In genomic region chr13:76017974-76018843, GRCm38 (mm10) we compare ENCODE assay signal across 8 mouse cellular contexts. TPM values are rescaled to one million over a fixed set of nuclear protein-coding genes. Genes with fewer than 3 reads are reported as not detected.
DNase-seq lines count a peak whose midpoint lies in the region; ATAC-seq and TF ChIP-seq lines count a peak whose summit lies in the region.

Gene Rfesd, minus strand, starts transcription at chr13:76018719.

- H3K9me3 ChIP-seq in ES-Bruce4 (replicated peaks; ENCODE audit: control insufficient read depth, insufficient read depth, low read length, poor library complexity, severe bottlenecking), result no peaks in the 10 kb centered on the region
- no peaks in the 10 kb centered on the region for H3K9me3 ChIP-seq in forebrain, embryonic 14.5 days (replicated peaks; ENCODE audit: control insufficient read depth, low read length)
- no peaks in the 10 kb centered on the region for H3K9me3 ChIP-seq in neural tube, embryonic 15.5 days (replicated peaks)

- no peak for TF ChIP-seq EP300 in ES-Bruce4 (IDR thresholded peaks at IDR 0.05; ENCODE audit: insufficient read depth, low read depth, low read length)

- H3K27ac ChIP-seq in ES-Bruce4 (ENCODE audit: insufficient read depth, low read length), result 0 out of 2 replicates have a peak within 1 kb of the TSS, but pooled peaks have one; percentile 10
- peak within 1 kb of the TSS; percentile 89 for H3K27ac ChIP-seq in forebrain, embryonic 14.5 days (ENCODE audit: low read depth, low read length)
- H3K27ac ChIP-seq in neural tube, embryonic 15.5 days (replicated peaks), result peak within 1 kb of the TSS; percentile 97

- TF ChIP-seq CTCF in ES-Bruce4 (IDR thresholded peaks at IDR 0.05; ENCODE audit: low read depth, low read length), result no peak

- peak; percentile 56 for TF ChIP-seq POLR2A in ES-Bruce4 (IDR thresholded peaks at IDR 0.05; ENCODE audit: insufficient read depth, low read length)

- H3K4me3 ChIP-seq in ES-Bruce4 (ENCODE audit: low read depth, low read length), result peak within 1 kb of the TSS; percentile 76
- peak within 1 kb of the TSS; percentile 59 for H3K4me3 ChIP-seq in forebrain, embryonic 14.5 days (ENCODE audit: low read depth, low read length)
- H3K4me3 ChIP-seq in neural tube, embryonic 15.5 days (replicated peaks), result peak within 1 kb of the TSS; percentile 74

- no peaks in the 10 kb centered on the region for H3K36me3 ChIP-seq in ES-Bruce4 (ENCODE audit: control insufficient read depth, insufficient read depth, low read length, poor library complexity, severe bottlenecking)
- H3K36me3 ChIP-seq in forebrain, embryonic 14.5 days (ENCODE audit: control insufficient read depth, insufficient read depth, low read length), result no peaks in the 10 kb centered on the region
- no peaks in the 10 kb centered on the region for H3K36me3 ChIP-seq in neural tube, embryonic 15.5 days

- no peaks in the 10 kb centered on the region for H3K4me1 ChIP-seq in ES-Bruce4 (ENCODE audit: control insufficient read depth, insufficient read depth, low read length)
- peaks cover 6% of the 10 kb centered on the region; the same call in 1 of the 2 replicates for H3K4me1 ChIP-seq in forebrain, embryonic 14.5 days (ENCODE audit: control insufficient read depth, insufficient read depth, low read length)
- peaks cover 13% of the 10 kb centered on the region for H3K4me1 ChIP-seq in neural tube, embryonic 15.5 days

- H3K27me3 ChIP-seq in ES-Bruce4 (ENCODE audit: control insufficient read depth, insufficient read depth, low read length, poor library complexity, severe bottlenecking), result peaks cover under 1% of the 10 kb centered on the region; the same call in 1 of the 2 replicates
- no peaks in the 10 kb centered on the region for H3K27me3 ChIP-seq in forebrain, embryonic 14.5 days (replicated peaks; ENCODE audit: control insufficient read depth, insufficient read depth, low read length)
- 0 out of 2 replicates have a peak, but pooled peaks cover 4% of the 10 kb centered on the region for H3K27me3 ChIP-seq in neural tube, embryonic 15.5 days (replicated peaks)

- H3K9ac ChIP-seq in ES-Bruce4 (ENCODE audit: low read depth, poor library complexity, severe bottlenecking), result peak within 1 kb of the TSS; percentile 70
- peak within 1 kb of the TSS; percentile 94 for H3K9ac ChIP-seq in forebrain, embryonic 14.5 days (ENCODE audit: low read length)
- peak within 1 kb of the TSS; percentile 85 for H3K9ac ChIP-seq in neural tube, embryonic 15.5 days (replicated peaks)

- H3K4me2 ChIP-seq in forebrain, embryonic 14.5 days (ENCODE audit: low read length), result peak within 1 kb of the TSS; percentile 78
- H3K4me2 ChIP-seq in neural tube, embryonic 15.5 days, result peak within 1 kb of the TSS; percentile 69

- intact Hi-C loops in heart, postnatal 14 days (cut with DNase I), result loop anchor here (5.0 kb wide), 3 partner anchors 76 to 311 kb away; partner anchors contain the start of genes Arsk, Ell2, Rhobtb3 and Ttc37

- peak; percentile 99 for DNase-seq in forebrain, embryonic 14.5 days (ENCODE audit: low spot score)
- peak; percentile 98 for DNase-seq in heart, postnatal 14 days
- DNase-seq in layer of hippocampus, adult 11-12 months (ENCODE audit: low spot score), result peak; percentile 97
- DNase-seq in lung, adult 18-20 months, result peak; percentile 97
- DNase-seq in testis, postnatal 14 days (ENCODE audit: low spot score), result peak; percentile 97

- ATAC-seq in cerebellum, adult (ENCODE audit: insufficient number of reproducible peaks, low FRiP score, low TSS enrichment), result peak; percentile 94
- ATAC-seq in forebrain, embryonic 14.5 days, result peak; percentile 100
- ATAC-seq in neural tube, embryonic 15.5 days (ENCODE audit: low FRiP score), result peak; percentile 100

- under 1% methylated on average over 50 of the region's 50 CpGs for WGBS in forebrain, embryonic 14.5 days
- WGBS in neural tube, embryonic 15.5 days, result under 1% methylated on average over 50 of the region's 50 CpGs

RNA-seq across cellular contexts. Expression of gene Rfesd, which starts in this region (rescaled TPM):
- polyA plus RNA-seq in ES-Bruce4 (2011; ENCODE audit: insufficient read depth, insufficient read length, low read depth, missing spikeins), result 12.5 and 18.9 TPM in 2 replicates
- polyA plus RNA-seq in forebrain, embryonic 14.5 days (2014; fragmentation: Nextera tagmentation; extraction: Ambion mirVana), result 18.7 and 27.9 TPM in 2 replicates
- total RNA-seq in heart, postnatal 14 days (2021), result 10 to 100 TPM; 10.3 to 10.7 TPM
- polyA plus RNA-seq in neural tube, embryonic 15.5 days (2015; fragmentation: Nextera tagmentation; extraction: Ambion mirVana), result 19.9 and 21.0 TPM in 2 replicates

Comparison
In these comparisons a context has a peak if more than half of its experiments do, and no peak if none do; other contexts are left out.
1. Peak in every context shown above with its lines: DNase-seq, ATAC-seq, H3K4me3 ChIP-seq and H3K27ac ChIP-seq.
2. H3K27ac ChIP-seq: peak in every context shown above with its lines; median percentile 97 in neural tube, embryonic 15.5 days; 89 in forebrain, embryonic 14.5 days; 10 in ES-Bruce4.